Mouse (Mus musculus): ENCODE measurements at regions not wholly inside any gene's neighbourhood (a gene's known extent, or its start where the extent isn't known, plus 50 kb on each side); places are given as distances from the start of the nearest gene placed in this dataset.

- TF ChIP-seq CTCF (IDR thresholded peaks at IDR 0.05 in 2 of 3, conservative IDR thresholded peaks at IDR 0.05 in 1 of 3; ENCODE audit: control insufficient read depth in 1 of 3, insufficient read depth in 1 of 3, low read depth in 2 of 3, low read length in 3 of 3, poor library complexity in 1 of 3, severe bottlenecking in 1 of 3) (peak in 1 of 3 experiments; percentile 21; a peak in 1 of 6 replicates), TCF12 (IDR thresholded peaks at IDR 0.05; ENCODE audit: low read depth, low read length) (no peak), ZKSCAN1 (IDR thresholded peaks at IDR 0.05; ENCODE audit: low read depth, low read length) (no peak), GABPA (IDR thresholded peaks at IDR 0.05; ENCODE audit: low read depth, low read length) (no peak), SMC3 (IDR thresholded peaks at IDR 0.05; ENCODE audit: low read depth, low read length) (no peak), ZNF384 (IDR thresholded peaks at IDR 0.05; ENCODE audit: low read depth, low read length) (no peak), UBTF (IDR thresholded peaks at IDR 0.05; ENCODE audit: borderline replicate concordance, insufficient read depth, low read depth, low read length) (no peak), ZC3H11A (IDR thresholded peaks at IDR 0.05; ENCODE audit: low read depth, low read length) (no peak), TAL1 (IDR thresholded peaks at IDR 0.05; ENCODE audit: low read length) (no peak), USF1 (IDR thresholded peaks at IDR 0.05; ENCODE audit: low read depth, low read length) (no peak), USF2 (IDR thresholded peaks at IDR 0.05; ENCODE audit: borderline replicate concordance in 1 of 2, insufficient read depth in 1 of 2, low read depth in 1 of 2, low read length in 2 of 2) (no peak), POLR2A (IDR thresholded peaks at IDR 0.05; ENCODE audit: control insufficient read depth in 1 of 2, insufficient read depth in 1 of 2, low read depth in 1 of 2, low read length in 2 of 2, poor library complexity in 1 of 2) (no peak), KAT2A (conservative IDR thresholded peaks at IDR 0.05; ENCODE audit: low read depth, low read length) (no peak)
Observed at GRCm38 (mm10) chr13:107829861-107830260, 214.4 kb upstream of the Smim15 start.
